Mouse (Mus musculus): Measurements from ENCODE around the gene Inpp5a. TPM values are rescaled to one million over a fixed set of nuclear protein-coding genes. Genes with fewer than 3 reads are reported as not detected.
A peak's percentile ranks its signal among the peaks of the same experiment; 100 is the strongest.

The Inpp5a gene
- total and polyA plus RNA-seq, 2 experiments from 2014 or later, result 43.4 to 65.2 TPM

DNA sequence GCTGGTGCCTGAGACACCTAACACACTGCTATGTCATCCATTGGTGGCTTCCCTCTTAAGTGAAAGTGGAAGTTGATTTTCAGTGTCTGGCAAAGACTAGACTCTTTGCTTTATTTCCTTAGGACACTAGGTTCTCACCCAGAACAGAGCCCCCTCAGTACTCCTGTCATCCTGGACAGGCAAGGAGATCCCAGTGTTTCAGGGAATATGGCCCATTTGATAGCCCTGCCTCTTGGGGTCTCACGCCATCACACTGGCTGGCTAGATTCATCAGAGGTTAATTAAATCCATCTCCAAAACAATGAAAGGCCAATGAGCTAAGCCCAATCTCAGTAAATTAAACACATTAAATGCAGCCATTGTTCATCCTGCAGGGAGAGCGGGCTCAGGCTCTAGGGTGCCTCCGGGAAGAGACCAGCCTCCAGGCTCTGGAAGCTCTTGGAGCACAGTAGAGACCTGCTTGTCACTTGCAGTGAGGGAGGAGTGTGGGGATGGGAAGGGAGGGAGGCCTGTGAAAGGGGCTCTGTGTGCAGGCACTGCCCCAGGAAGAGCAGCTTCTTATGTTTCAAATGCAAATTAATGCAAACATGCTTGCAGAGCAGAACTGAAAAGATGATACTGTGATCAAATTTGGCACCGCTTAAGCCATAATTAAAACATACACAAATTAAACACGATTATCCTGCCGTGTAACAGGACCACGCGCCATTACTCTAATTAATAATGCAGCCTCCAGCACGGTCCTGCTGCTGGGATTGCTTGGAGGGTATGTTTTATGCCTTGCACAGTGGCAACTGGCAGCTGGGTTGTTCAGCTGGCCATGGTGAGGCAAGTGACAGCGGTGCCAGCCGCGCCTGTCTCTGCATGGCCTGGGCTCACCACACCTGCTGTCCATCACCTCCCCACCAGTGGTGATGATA lies 156.1 kb downstream of the Inpp5a start:
- Histone ChIP-seq H3K36me3 (replicated peaks; ENCODE audit: control insufficient read depth, insufficient read depth, low read length) (peaks cover 47% of the 10 kb centered on the region), H3K27ac (ENCODE audit: low read depth) (no peak overlapping the region), H3K9me3 (replicated peaks; ENCODE audit: control insufficient read depth, low read length) (no peaks in the 10 kb centered on the region), H3K4me1 (ENCODE audit: control insufficient read depth, insufficient read depth) (no peaks in the 10 kb centered on the region), H3K27me3 (ENCODE audit: control insufficient read depth, insufficient read depth, low read length) (no peaks in the 10 kb centered on the region), H3K9ac (replicated peaks; ENCODE audit: low read depth, low read length) (no peak overlapping the region), H3K4me2 (ENCODE audit: low read depth, low read length) (no peak overlapping the region), H3K4me3 (ENCODE audit: low read depth, low read length) (no peak overlapping the region)
- TF ChIP-seq CTCF (IDR thresholded peaks at IDR 0.05; ENCODE audit: low read depth), result no peak
- no peak for TF ChIP-seq EP300 (IDR thresholded peaks at IDR 0.05; ENCODE audit: low read depth)
- WGBS, result 57% methylated on average over 12 of the region's 12 CpGs
- DNase-seq (ENCODE audit: low spot score), result no peak
- ATAC-seq (ENCODE audit: insufficient read depth, low read depth), result peak; percentile 40; the same call in 1 of the 2 replicates

- DNase-seq (ENCODE audit: low spot score) (no peak), ATAC-seq (ENCODE audit: insufficient read depth, low read depth) (no peak)
- Histone ChIP-seq H3K36me3 (replicated peaks; ENCODE audit: control insufficient read depth, insufficient read depth, low read length) (peaks cover 38% of the 10 kb centered on the region), H3K4me3 (ENCODE audit: low read depth, low read length) (no peak overlapping the region), H3K27ac (ENCODE audit: low read depth) (no peak overlapping the region), H3K4me2 (ENCODE audit: low read depth, low read length) (no peak overlapping the region), H3K9me3 (replicated peaks; ENCODE audit: control insufficient read depth, low read length) (no peaks in the 10 kb centered on the region), H3K27me3 (ENCODE audit: control insufficient read depth, insufficient read depth, low read length) (no peaks in the 10 kb centered on the region), H3K4me1 (ENCODE audit: control insufficient read depth, insufficient read depth) (no peaks in the 10 kb centered on the region), H3K9ac (replicated peaks; ENCODE audit: low read depth, low read length) (no peak overlapping the region)
- 80% methylated on average over 2 of the region's 2 CpGs for WGBS
- TF ChIP-seq CTCF (IDR thresholded peaks at IDR 0.05; ENCODE audit: low read depth) (no peak), EP300 (IDR thresholded peaks at IDR 0.05; ENCODE audit: low read depth) (no peak)
Measured at GRCm38 (mm10) chr7:139547325-139547724, 158.4 kb downstream of the Inpp5a start.

GRCm38 (mm10) chr7:139550086-139550783 lies 161.3 kb downstream of the Inpp5a start:
- no peak for DNase-seq (ENCODE audit: low spot score)
- Histone ChIP-seq H3K36me3 (replicated peaks; ENCODE audit: control insufficient read depth, insufficient read depth, low read length) (peaks cover 26% of the 10 kb centered on the region), H3K27ac (ENCODE audit: low read depth) (no peak overlapping the region), H3K27me3 (ENCODE audit: control insufficient read depth, insufficient read depth, low read length) (no peaks in the 10 kb centered on the region), H3K4me1 (ENCODE audit: control insufficient read depth, insufficient read depth) (no peaks in the 10 kb centered on the region), H3K9ac (replicated peaks; ENCODE audit: low read depth, low read length) (no peak overlapping the region), H3K9me3 (replicated peaks; ENCODE audit: control insufficient read depth, low read length) (no peaks in the 10 kb centered on the region), H3K4me3 (ENCODE audit: low read depth, low read length) (no peak overlapping the region), H3K4me2 (ENCODE audit: low read depth, low read length) (no peak overlapping the region)
- WGBS, result 80% methylated on average over 3 of the region's 3 CpGs
- ATAC-seq (ENCODE audit: insufficient read depth, low read depth), result no peak
- TF ChIP-seq CTCF (IDR thresholded peaks at IDR 0.05; ENCODE audit: low read depth), result no peak
- TF ChIP-seq EP300 (IDR thresholded peaks at IDR 0.05; ENCODE audit: low read depth), result no peak

GRCm38 (mm10) chr7:139551519-139551918 lies 162.6 kb downstream of the Inpp5a start:
- Histone ChIP-seq H3K27ac (ENCODE audit: low read depth) (no peak overlapping the region), H3K9me3 (replicated peaks; ENCODE audit: control insufficient read depth, low read length) (no peaks in the 10 kb centered on the region), H3K9ac (replicated peaks; ENCODE audit: low read depth, low read length) (no peak overlapping the region), H3K36me3 (replicated peaks; ENCODE audit: control insufficient read depth, insufficient read depth, low read length) (peaks cover 20% of the 10 kb centered on the region), H3K4me3 (ENCODE audit: low read depth, low read length) (no peak overlapping the region), H3K27me3 (ENCODE audit: control insufficient read depth, insufficient read depth, low read length) (no peaks in the 10 kb centered on the region), H3K4me2 (ENCODE audit: low read depth, low read length) (no peak overlapping the region), H3K4me1 (ENCODE audit: control insufficient read depth, insufficient read depth) (no peaks in the 10 kb centered on the region)
- TF ChIP-seq EP300 (IDR thresholded peaks at IDR 0.05; ENCODE audit: low read depth) (no peak), CTCF (IDR thresholded peaks at IDR 0.05; ENCODE audit: low read depth) (no peak)
- ATAC-seq (ENCODE audit: insufficient read depth, low read depth) (no peak), DNase-seq (ENCODE audit: low spot score) (no peak)
- WGBS, result 85% methylated on average over 2 of the region's 2 CpGs

GRCm38 (mm10) chr7:139556331-139556730 lies 167.4 kb downstream of the Inpp5a start:
- 69% methylated on average over 5 of the region's 5 CpGs for WGBS
- Histone ChIP-seq H3K4me3 (ENCODE audit: low read depth, low read length) (no peak overlapping the region), H3K9me3 (replicated peaks; ENCODE audit: control insufficient read depth, low read length) (no peaks in the 10 kb centered on the region), H3K36me3 (replicated peaks; ENCODE audit: control insufficient read depth, insufficient read depth, low read length) (peaks cover 33% of the 10 kb centered on the region), H3K27ac (ENCODE audit: low read depth) (no peak overlapping the region), H3K27me3 (ENCODE audit: control insufficient read depth, insufficient read depth, low read length) (no peaks in the 10 kb centered on the region), H3K4me2 (ENCODE audit: low read depth, low read length) (no peak overlapping the region), H3K4me1 (ENCODE audit: control insufficient read depth, insufficient read depth) (no peaks in the 10 kb centered on the region), H3K9ac (replicated peaks; ENCODE audit: low read depth, low read length) (no peak overlapping the region)
- no peak for TF ChIP-seq EP300 (IDR thresholded peaks at IDR 0.05; ENCODE audit: low read depth)
- no peak for TF ChIP-seq CTCF (IDR thresholded peaks at IDR 0.05; ENCODE audit: low read depth)
- ATAC-seq (ENCODE audit: insufficient read depth, low read depth), result no peak
- DNase-seq (ENCODE audit: low spot score), result no peak

All from heart, postnatal 0 days (tissue).